In the genomic region with DNA sequence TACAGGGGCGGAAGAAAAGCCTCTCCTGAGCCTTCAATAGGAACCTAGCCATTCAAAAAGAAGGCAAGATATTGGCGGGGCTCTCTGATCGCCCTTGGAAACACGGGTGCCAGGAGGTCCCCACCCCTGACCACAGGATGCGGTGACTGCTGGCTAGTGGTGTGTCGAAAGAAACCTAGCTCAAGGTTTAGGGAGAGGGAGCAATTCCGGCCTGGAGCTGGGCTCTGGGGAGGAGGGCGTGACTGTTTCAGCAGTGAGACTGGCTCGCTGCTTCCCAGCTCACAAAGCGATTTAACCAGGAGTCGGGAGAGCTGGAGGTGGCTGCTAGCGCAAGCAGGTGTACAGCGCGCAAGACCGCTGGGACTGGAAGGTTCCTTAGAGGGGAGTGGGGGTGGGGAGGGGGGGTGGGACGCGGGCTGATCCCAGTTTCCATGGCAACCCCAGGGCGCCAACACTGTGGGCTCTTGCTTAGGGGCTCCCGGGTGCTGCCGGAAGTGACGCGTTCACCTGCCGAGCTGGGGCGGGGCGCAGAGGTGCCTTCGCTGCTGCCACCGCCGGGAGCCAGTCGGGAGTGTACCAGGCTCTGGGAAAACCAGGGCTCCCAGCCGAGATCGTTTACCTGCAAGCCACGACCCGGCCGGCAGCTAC, we compare ENCODE assay signal across 8 mouse cellular contexts. TPM values are rescaled to one million over a fixed set of nuclear protein-coding genes. Genes with fewer than 3 reads are reported as not detected.
DNase-seq lines count a peak whose midpoint lies in the region; ATAC-seq and TF ChIP-seq lines count a peak whose summit lies in the region.

A gene (plus strand): TSS at position 307 of the 648 bp plus-strand sequence.

- peak within 1 kb of the TSS; percentile 92 for H3K9ac ChIP-seq in forebrain, embryonic 12.5 days
- H3K9ac ChIP-seq in liver, embryonic 15.5 days, result peak within 1 kb of the TSS; percentile 58
- peak within 1 kb of the TSS; percentile 87 for H3K9ac ChIP-seq in neural tube, embryonic 11.5 days (ENCODE audit: low read length)

- peak; percentile 85; the same call in 1 of the 2 replicates for TF ChIP-seq POLR2A in brain, embryonic 14.5 days (IDR thresholded peaks at IDR 0.05; ENCODE audit: borderline replicate concordance, extremely low read depth, insufficient read depth, insufficient read length, poor library complexity, severe bottlenecking)

- TF ChIP-seq CTCF in brain, embryonic 14.5 days (IDR thresholded peaks at IDR 0.05; ENCODE audit: borderline replicate concordance, extremely low read depth, insufficient read depth, insufficient read length), result no peak

- H3K4me2 ChIP-seq in forebrain, embryonic 12.5 days, result peak within 1 kb of the TSS; percentile 79
- H3K4me2 ChIP-seq in liver, embryonic 15.5 days, result peak within 1 kb of the TSS; percentile 77
- peak within 1 kb of the TSS; percentile 75 for H3K4me2 ChIP-seq in neural tube, embryonic 11.5 days (ENCODE audit: low read depth)

- WGBS in forebrain, embryonic 12.5 days, result 0% methylated on average over 31 of the region's 34 CpGs
- 1% methylated on average over 34 of the region's 34 CpGs for WGBS in liver, embryonic 15.5 days (ENCODE audit: insufficient replicate concordance)
- WGBS in neural tube, embryonic 11.5 days, result under 1% methylated on average over 31 of the region's 34 CpGs

- ATAC-seq in forebrain, embryonic 12.5 days (ENCODE audit: low FRiP score), result peak; percentile 96
- peak; percentile 83 for ATAC-seq in liver, embryonic 15.5 days (ENCODE audit: insufficient read depth)
- peak; percentile 95 for ATAC-seq in neural tube, embryonic 11.5 days (ENCODE audit: insufficient read depth, low FRiP score, low TSS enrichment)

- peak within 1 kb of the TSS; percentile 92 for H3K27ac ChIP-seq in forebrain, embryonic 12.5 days
- peak within 1 kb of the TSS; percentile 59 for H3K27ac ChIP-seq in liver, embryonic 15.5 days (replicated peaks)
- peak within 1 kb of the TSS; percentile 84 for H3K27ac ChIP-seq in neural tube, embryonic 11.5 days (ENCODE audit: low read depth, low read length)

- intact Hi-C loops in heart, postnatal 25 days (cut with DNase I), result loop anchor here (5.0 kb wide), 1 partner anchor 39 kb away; no protein-coding TSS in a partner anchor

- no peaks in the 10 kb centered on the region for H3K27me3 ChIP-seq in forebrain, embryonic 12.5 days
- H3K27me3 ChIP-seq in liver, embryonic 15.5 days, result peaks cover 50% of the 10 kb centered on the region
- no peaks in the 10 kb centered on the region for H3K27me3 ChIP-seq in neural tube, embryonic 11.5 days (ENCODE audit: control insufficient read depth, insufficient read depth, low read length)

- peaks cover 32% of the 10 kb centered on the region for H3K4me1 ChIP-seq in forebrain, embryonic 12.5 days
- peaks cover 8% of the 10 kb centered on the region for H3K4me1 ChIP-seq in liver, embryonic 15.5 days (replicated peaks)
- no peaks in the 10 kb centered on the region for H3K4me1 ChIP-seq in neural tube, embryonic 11.5 days (ENCODE audit: control insufficient read depth, insufficient read depth, low read length)

- peak within 1 kb of the TSS; percentile 92 for H3K4me3 ChIP-seq in forebrain, embryonic 12.5 days (replicated peaks)
- peak within 1 kb of the TSS; percentile 62 for H3K4me3 ChIP-seq in liver, embryonic 15.5 days (replicated peaks)
- H3K4me3 ChIP-seq in neural tube, embryonic 11.5 days (ENCODE audit: low read depth, low read length), result peak within 1 kb of the TSS; percentile 89

- no peaks in the 10 kb centered on the region for H3K9me3 ChIP-seq in forebrain, embryonic 12.5 days
- no peaks in the 10 kb centered on the region for H3K9me3 ChIP-seq in liver, embryonic 15.5 days (replicated peaks)
- H3K9me3 ChIP-seq in neural tube, embryonic 11.5 days (ENCODE audit: control insufficient read depth, low read length), result no peaks in the 10 kb centered on the region

- H3K36me3 ChIP-seq in forebrain, embryonic 12.5 days (replicated peaks), result peaks cover 8% of the 10 kb centered on the region; the same call in 1 of the 2 replicates
- no peaks in the 10 kb centered on the region for H3K36me3 ChIP-seq in liver, embryonic 15.5 days (replicated peaks)
- no peaks in the 10 kb centered on the region for H3K36me3 ChIP-seq in neural tube, embryonic 11.5 days (ENCODE audit: control insufficient read depth, insufficient read depth, low read length)

- DNase-seq in CD8-positive naive resting alpha-beta T cell, adult 2 months (ENCODE audit: low read depth in 2 of 2, low spot score in 2 of 2), result peak; percentile 14 to 46
- peak; percentile 97 for DNase-seq in brain, embryonic 14.5 days (ENCODE audit: low read depth)
- DNase-seq in heart, postnatal 25 days (ENCODE audit: low spot score), result peak; percentile 25
- peak; percentile 85 to 91 for DNase-seq in kidney, postnatal 4 days
- peak; percentile 90 for DNase-seq in neural tube, embryonic 11.5 days (ENCODE audit: low spot score)
- peak; percentile 60 to 64 for DNase-seq in thymus, adult 18-20 months

RNA-seq across cellular contexts. Expression of the gene that starts here (rescaled TPM):
- 82.6 and 124 TPM in 2 replicates for polyA plus RNA-seq in brain, embryonic 14.5 days (2012; rRNA removed)
- 108 and 120 TPM in 2 replicates for polyA plus RNA-seq in forebrain, embryonic 12.5 days (2016; fragmentation: Nextera tagmentation; extraction: Ambion mirVana)
- total RNA-seq in heart, postnatal 25 days (2021), result 10 to 100 TPM; 52.4 to 55.6 TPM
- polyA plus RNA-seq in liver, embryonic 15.5 days (2015; fragmentation: Nextera tagmentation; extraction: Ambion mirVana), result 17.4 and 18.0 TPM in 2 replicates
- polyA plus RNA-seq in neural tube, embryonic 11.5 days (2014; fragmentation: Nextera tagmentation; extraction: Ambion mirVana), result 46.4 and 46.6 TPM in 2 replicates

Comparison
In these comparisons a context has a peak if more than half of its experiments do, and no peak if none do; other contexts are left out.
1. Peak in every context shown above with its lines: DNase-seq, ATAC-seq, H3K4me3 ChIP-seq and H3K27ac ChIP-seq.
2. DNase-seq: peak in every context shown above with its lines; median percentile 97 in brain, embryonic 14.5 days; 90 in neural tube, embryonic 11.5 days; 88 in kidney, postnatal 4 days; 62 in thymus, adult 18-20 months; 30 in CD8-positive naive resting alpha-beta T cell, adult 2 months; 25 in heart, postnatal 25 days.